15 mouse cellular contexts compared by ENCODE assay signal in genomic region chr8:86789576-86789975, GRCm38 (mm10). TPM values are rescaled to one million over a fixed set of nuclear protein-coding genes. Genes with fewer than 3 reads are reported as not detected.
"Had no signal": no experiment of that assay in that cellular context is flagged by ENCODE, and none has a peak within 500 bp of the region (broad histone marks: within the 10 kb centered on the region; RNA-seq: fewer than 3 reads in every experiment).

No protein-coding gene starts in this region.

- H3K27ac ChIP-seq: left cerebral cortex, adult 2 months; liver, embryonic 13.5 days; neural tube, embryonic 13.5 days had no signal

- H3K27me3 ChIP-seq: liver, embryonic 13.5 days; neural tube, embryonic 13.5 days had no signal

- H3K4me2 ChIP-seq: liver, embryonic 13.5 days; midbrain, embryonic 11.5 days; neural tube, embryonic 13.5 days had no signal

- DNase-seq: kidney, adult 18-20 months; kidney, adult 9 months; kidney, postnatal 14 days; kidney, postnatal 4 days; liver, embryonic 13.5 days; lung, adult 2 months; lung, postnatal 14 days; lung, postnatal 4 days; midbrain, embryonic 14.5 days; thymus, adult 18-20 months; thymus, postnatal 36 days had no signal

- H3K9me3 ChIP-seq: liver, embryonic 13.5 days; neural tube, embryonic 13.5 days had no signal

- H3K36me3 ChIP-seq: liver, embryonic 13.5 days; neural tube, embryonic 13.5 days had no signal

- H3K9ac ChIP-seq: liver, embryonic 13.5 days; neural tube, embryonic 13.5 days had no signal

- H3K4me3 ChIP-seq: left cerebral cortex, adult 2 months; liver, embryonic 13.5 days; neural tube, embryonic 13.5 days had no signal

RNA-seq across cellular contexts. Expression of gene Gm10638, which starts 44.1 kb away (rescaled TPM):
- total RNA-seq: liver, adult 2 months had no signal
